Mouse (Mus musculus) retina, postnatal 7 days (tissue): ENCODE data around the gene Amy2a4.
"Not testable (repeated sequence)": the region's sequence is repeated elsewhere in the genome, so short reads cannot be mapped to it uniquely, and the experiment has no call there.

Source experiments
- DNase-seq: peaks from one replicate; pipeline ENCODE4 v3.0.0-alpha.2; 2012; ENCODE audit warnings: low read depth, low spot score

The Amy2a4 gene

DNA sequence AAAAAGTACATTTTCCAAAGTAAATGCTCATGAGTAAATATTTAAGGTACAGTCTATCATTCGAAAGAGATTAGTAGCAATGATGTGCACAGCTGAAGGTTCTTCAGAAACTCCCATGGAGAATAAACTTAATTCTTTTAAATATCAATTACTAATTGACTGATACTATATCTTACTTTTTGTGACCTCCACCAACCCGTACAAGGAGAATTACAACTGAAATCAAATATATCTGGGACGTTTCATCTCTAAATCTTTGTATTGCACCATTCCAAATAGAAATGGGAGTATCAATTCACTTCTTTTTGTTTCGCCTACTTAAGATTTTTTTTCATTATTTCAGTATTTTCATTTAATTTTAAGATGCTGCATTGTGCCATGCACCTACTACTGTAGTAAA lies at the start of gene Amy2a4:
TSS of gene Amy2a4 (minus strand) at position 101 of the 400 bp plus-strand sequence.
- DNase-seq: not testable (repeated sequence)

DNA sequence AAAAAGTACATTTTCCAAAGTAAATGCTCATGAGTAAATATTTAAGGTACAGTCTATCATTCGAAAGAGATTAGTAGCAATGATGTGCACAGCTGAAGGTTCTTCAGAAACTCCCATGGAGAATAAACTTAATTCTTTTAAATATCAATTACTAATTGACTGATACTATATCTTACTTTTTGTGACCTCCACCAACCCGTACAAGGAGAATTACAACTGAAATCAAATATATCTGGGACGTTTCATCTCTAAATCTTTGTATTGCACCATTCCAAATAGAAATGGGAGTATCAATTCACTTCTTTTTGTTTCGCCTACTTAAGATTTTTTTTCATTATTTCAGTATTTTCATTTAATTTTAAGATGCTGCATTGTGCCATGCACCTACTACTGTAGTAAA lies 32.7 kb upstream of the Amy2a4 start, which contains the start of gene Amy2a3:
TSS of gene Amy2a3 (minus strand) at position 101 of the 400 bp plus-strand sequence.
- DNase-seq: not testable (repeated sequence)

DNA sequence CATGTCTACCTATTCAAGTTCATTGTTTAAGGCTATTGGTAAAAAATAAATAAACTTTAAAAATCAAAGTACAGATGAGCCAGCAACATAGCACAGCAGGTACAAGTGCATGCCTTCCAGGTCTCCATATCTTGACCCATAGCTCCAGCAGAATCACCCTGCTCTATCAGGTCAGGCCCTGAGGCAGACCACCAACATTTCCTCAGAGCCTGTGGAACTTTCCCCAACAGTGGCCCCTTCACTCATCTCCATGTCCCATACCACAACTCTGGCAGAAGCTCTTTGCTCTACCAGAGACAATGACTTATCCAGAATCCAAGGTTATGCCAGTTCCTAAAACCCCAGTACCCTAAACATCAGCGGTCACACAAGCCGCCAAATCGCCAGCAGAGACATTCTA lies 21.7 kb upstream of the Amy2a4 start:
- not testable (repeated sequence) for DNase-seq

DNA sequence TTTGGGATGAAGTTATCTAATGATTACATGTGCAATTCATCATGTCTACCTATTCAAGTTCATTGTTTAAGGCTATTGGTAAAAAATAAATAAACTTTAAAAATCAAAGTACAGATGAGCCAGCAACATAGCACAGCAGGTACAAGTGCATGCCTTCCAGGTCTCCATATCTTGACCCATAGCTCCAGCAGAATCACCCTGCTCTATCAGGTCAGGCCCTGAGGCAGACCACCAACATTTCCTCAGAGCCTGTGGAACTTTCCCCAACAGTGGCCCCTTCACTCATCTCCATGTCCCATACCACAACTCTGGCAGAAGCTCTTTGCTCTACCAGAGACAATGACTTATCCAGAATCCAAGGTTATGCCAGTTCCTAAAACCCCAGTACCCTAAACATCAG lies 11.0 kb downstream of the Amy2a4 start:
- DNase-seq: not testable (repeated sequence)

DNA sequence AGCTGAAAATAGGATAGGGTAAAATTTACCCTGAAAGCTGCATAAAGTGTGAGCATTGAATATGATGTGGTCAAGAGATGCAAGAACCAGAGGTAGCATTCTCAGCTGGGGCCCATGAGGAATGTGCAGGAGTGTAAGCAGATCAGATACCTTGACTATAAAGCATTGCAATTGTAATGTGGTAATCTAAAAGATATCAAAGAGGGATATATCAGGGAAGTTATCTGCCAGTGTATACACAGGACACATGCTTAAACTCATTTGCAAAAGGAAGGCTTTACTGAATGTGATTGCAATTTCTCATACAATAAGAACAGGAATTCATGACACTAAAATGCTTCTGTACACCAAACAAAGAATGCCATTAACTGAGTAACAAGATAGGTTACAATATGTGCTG lies 11.7 kb downstream of the Amy2a4 start:
- not testable (repeated sequence) for DNase-seq

DNA sequence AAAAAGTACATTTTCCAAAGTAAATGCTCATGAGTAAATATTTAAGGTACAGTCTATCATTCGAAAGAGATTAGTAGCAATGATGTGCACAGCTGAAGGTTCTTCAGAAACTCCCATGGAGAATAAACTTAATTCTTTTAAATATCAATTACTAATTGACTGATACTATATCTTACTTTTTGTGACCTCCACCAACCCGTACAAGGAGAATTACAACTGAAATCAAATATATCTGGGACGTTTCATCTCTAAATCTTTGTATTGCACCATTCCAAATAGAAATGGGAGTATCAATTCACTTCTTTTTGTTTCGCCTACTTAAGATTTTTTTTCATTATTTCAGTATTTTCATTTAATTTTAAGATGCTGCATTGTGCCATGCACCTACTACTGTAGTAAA lies 32.5 kb downstream of the Amy2a4 start, which contains the start of gene Amy2a5:
TSS of gene Amy2a5 (minus strand) at position 101 of the 400 bp plus-strand sequence.
- DNase-seq: not testable (repeated sequence)
